Mouse (Mus musculus): ENCODE results near the gene Sfxn2.
A peak's percentile ranks its signal among the peaks of the same experiment; 100 is the strongest.

The Sfxn2 gene

GRCm38 (mm10) chr19:46572951-46573937 is at the start of gene Sfxn2, which contains the start of gene Arl3:
Gene Sfxn2 (plus strand): TSS chr19:46573365.
Gene Arl3 (minus strand): TSS chr19:46573198.
- peak; percentile 94 for DNase-seq

- peak; percentile 81 for DNase-seq
Measured at GRCm38 (mm10) chr19:46523480-46524151, 49.5 kb upstream of the Sfxn2 start.

- no peak for DNase-seq
Measured at GRCm38 (mm10) chr19:46524152-46524544, 49.0 kb upstream of the Sfxn2 start.

- no peak for DNase-seq
Measured at GRCm38 (mm10) chr19:46524601-46525321, 48.4 kb upstream of the Sfxn2 start.

- DNase-seq: no peak
Measured at GRCm38 (mm10) chr19:46525691-46526631, 47.2 kb upstream of the Sfxn2 start.

- no peak for DNase-seq
Measured at GRCm38 (mm10) chr19:46527632-46528528, 45.3 kb upstream of the Sfxn2 start.

GRCm38 (mm10) chr19:46528529-46529213 is 44.5 kb upstream of the Sfxn2 start:
- DNase-seq: peak; percentile 49

GRCm38 (mm10) chr19:46529601-46530448 is 43.3 kb upstream of the Sfxn2 start:
- no peak for DNase-seq

- no peak for DNase-seq
Measured at GRCm38 (mm10) chr19:46530449-46530990, 42.6 kb upstream of the Sfxn2 start.

- DNase-seq: no peak
Measured at GRCm38 (mm10) chr19:46531071-46532030, 41.8 kb upstream of the Sfxn2 start.

GRCm38 (mm10) chr19:46532031-46532688 is 41.0 kb upstream of the Sfxn2 start:
- DNase-seq: no peak

GRCm38 (mm10) chr19:46533066-46533465 is 40.1 kb upstream of the Sfxn2 start:
- DNase-seq: no peak

GRCm38 (mm10) chr19:46533525-46533924 is 39.6 kb upstream of the Sfxn2 start:
- DNase-seq: no peak

GRCm38 (mm10) chr19:46534542-46535098 is 38.5 kb upstream of the Sfxn2 start:
- no peak for DNase-seq

- DNase-seq: no peak
Measured at GRCm38 (mm10) chr19:46537357-46537756, 35.8 kb upstream of the Sfxn2 start.

GRCm38 (mm10) chr19:46538213-46538612 is 35.0 kb upstream of the Sfxn2 start:
- DNase-seq: no peak

- no peak for DNase-seq
Measured at GRCm38 (mm10) chr19:46542750-46543149, 30.4 kb upstream of the Sfxn2 start.

All from right cerebral cortex, postnatal 25 days (tissue).